Mouse (Mus musculus): ENCODE results near the gene Timm8a2. TPM values are rescaled to one million over a fixed set of nuclear protein-coding genes. Genes with fewer than 3 reads are reported as not detected.

Timm8a2 gene
- total RNA-seq, 2 experiments from 2014 or later: not detected

DNA sequence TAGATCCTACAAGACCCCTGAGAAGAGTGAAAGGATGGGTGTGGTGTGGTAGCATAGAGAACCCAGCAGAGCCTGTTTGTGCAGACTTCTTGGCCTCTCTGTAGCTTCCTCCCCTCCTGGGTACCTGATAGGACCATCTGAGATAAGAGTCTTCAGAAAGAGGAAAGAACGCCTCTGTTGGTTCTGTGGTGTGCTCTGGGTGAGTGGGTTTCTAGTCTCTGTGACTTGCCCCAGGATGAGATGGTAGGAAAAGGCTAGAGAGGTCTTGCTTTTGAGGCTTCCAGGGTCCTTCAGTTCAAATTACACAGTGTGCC is 39.0 kb upstream of the Timm8a2 start:
- H3K4me3 ChIP-seq: no peak overlapping the region
- TF ChIP-seq CTCF (IDR thresholded peaks at IDR 0.05): no peak
- intact Hi-C loops (cut with DNase I): no loop called here
- no peak overlapping the region for H3K27ac ChIP-seq
- DNase-seq: no peak

DNA sequence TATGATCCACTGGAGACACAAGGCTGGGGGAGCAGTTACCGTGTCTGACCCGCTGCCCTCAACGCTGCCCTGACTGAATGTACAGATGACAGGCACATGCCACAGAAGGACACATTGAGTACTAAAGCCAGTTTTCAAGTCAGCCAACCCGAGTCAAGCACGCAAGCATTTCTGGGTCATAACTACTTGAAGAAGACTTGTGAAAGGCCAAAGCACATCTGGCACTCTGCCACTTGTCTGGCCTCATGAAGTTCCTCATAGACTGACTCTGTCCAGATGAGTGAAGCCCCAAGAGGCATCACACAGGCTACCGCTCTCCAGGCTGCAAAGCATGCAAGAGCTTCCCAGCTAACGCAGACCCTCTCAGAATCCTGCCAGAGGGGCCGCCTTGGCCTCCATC is 37.7 kb upstream of the Timm8a2 start:
- H3K4me3 ChIP-seq: no peak overlapping the region
- no peak for TF ChIP-seq CTCF (IDR thresholded peaks at IDR 0.05)
- DNase-seq: peak; percentile 78
- intact Hi-C loops (cut with DNase I): no loop called here
- H3K27ac ChIP-seq: no peak overlapping the region

DNA sequence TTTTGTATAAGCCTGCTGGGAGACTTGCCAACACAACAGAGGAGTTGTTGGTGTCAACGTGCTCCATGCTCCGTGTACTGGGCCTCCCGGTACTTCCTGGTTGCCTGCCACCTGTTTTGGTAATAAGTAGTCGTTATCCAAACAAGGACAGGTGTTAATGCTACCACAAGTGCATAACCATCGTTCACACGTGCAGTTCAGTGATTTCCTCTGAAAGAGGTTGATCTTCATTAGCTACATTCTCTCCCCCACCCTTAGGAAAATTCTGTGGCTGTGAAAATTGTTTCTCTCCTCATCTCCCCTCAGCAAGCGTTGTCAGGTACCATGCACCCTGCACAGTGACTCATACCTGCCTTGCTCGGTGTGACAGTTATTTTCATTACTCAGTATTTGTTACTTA is 35.0 kb upstream of the Timm8a2 start:
- Histone ChIP-seq H3K4me3 (no peak overlapping the region), H3K27ac (no peak overlapping the region)
- no peak for DNase-seq
- intact Hi-C loops (cut with DNase I): no loop called here
- TF ChIP-seq CTCF (IDR thresholded peaks at IDR 0.05): no peak

- no peak for TF ChIP-seq CTCF (IDR thresholded peaks at IDR 0.05)
- Histone ChIP-seq H3K4me3 (no peak overlapping the region), H3K27ac (no peak overlapping the region)
- DNase-seq: no peak
- intact Hi-C loops (cut with DNase I): no loop called here
Observed at GRCm38 (mm10) chr14:122000346-122001105, 33.9 kb upstream of the Timm8a2 start.

DNA sequence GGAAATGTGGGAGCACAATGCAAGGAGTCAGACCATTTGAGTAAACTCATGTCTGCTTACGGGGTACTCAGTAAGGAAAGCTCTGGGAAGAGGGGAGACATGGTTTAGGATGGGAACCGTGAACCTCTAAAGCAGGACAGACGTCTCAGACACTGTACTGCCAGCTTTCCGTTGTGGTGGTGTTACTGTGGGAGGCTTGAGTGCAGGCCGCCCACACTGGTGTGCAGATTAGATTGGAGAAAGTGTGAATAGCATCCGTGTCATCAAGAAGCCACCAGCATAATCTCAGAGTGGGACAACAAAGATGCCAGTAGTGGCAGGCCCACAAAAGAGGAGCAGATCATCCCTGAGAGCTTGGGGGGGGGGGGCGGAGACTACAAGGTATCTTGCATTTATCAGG is 32.2 kb upstream of the Timm8a2 start:
- Histone ChIP-seq H3K27ac (no peak overlapping the region), H3K4me3 (no peak overlapping the region)
- DNase-seq: no peak
- TF ChIP-seq CTCF (IDR thresholded peaks at IDR 0.05): no peak
- intact Hi-C loops (cut with DNase I): no loop called here

- no peak overlapping the region for H3K27ac ChIP-seq
- intact Hi-C loops (cut with DNase I): no loop called here
- H3K4me3 ChIP-seq: no peak overlapping the region
- no peak for TF ChIP-seq CTCF (IDR thresholded peaks at IDR 0.05)
- DNase-seq: no peak
Observed at GRCm38 (mm10) chr14:122003812-122004211, 30.7 kb upstream of the Timm8a2 start.

DNA sequence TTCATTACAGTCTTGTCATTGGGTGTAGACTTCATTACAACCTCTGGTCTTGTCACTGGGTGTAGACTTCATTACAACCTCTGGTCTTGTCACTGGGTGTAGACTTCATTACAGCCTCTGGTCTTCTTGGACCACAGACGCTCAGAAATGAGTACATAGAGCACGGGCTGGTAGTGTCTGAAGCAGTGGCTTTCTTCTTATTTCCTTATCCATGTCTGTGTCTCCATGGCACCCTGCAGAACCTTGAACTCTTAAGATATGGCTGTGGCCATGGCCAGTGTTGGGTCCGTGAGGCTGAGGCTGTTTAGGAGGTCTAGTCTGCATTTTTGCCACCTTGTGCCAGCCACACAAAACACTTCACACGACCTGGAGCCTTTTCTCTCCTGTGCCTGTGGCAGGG is 26.2 kb upstream of the Timm8a2 start:
- intact Hi-C loops (cut with DNase I): no loop called here

GRCm38 (mm10) chr14:122009502-122009901 is 25.0 kb upstream of the Timm8a2 start:
- no peak for DNase-seq

More for the DNA sequence above, 26.2 kb upstream of the Timm8a2 start:
- Histone ChIP-seq H3K4me3 (no peak overlapping the region), H3K27ac (no peak overlapping the region)
- no peak for DNase-seq
- TF ChIP-seq CTCF (IDR thresholded peaks at IDR 0.05): no peak

DNA sequence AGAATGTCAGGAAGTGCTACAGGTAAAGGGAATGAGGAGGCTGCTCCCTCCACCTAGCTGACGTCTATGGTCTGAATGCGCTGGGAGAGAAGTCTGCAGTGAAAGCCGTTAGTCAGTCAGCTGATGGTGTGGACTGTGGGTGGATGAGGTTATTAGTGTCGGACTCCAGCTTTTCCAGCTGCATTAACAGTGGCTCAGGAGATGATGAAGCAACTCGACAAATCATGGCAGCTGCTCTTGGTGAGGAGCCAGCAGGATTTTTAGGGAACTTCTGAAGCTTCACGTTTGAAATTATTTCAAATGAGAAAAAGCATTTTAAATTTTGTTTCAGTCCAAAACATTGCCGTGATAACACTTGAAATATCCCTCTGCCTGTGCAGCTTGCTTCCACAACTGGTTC is 24.2 kb upstream of the Timm8a2 start:
- intact Hi-C loops (cut with DNase I): no loop called here
- DNase-seq: peak; percentile 49
- Histone ChIP-seq H3K4me3 (no peak overlapping the region), H3K27ac (peak overlapping the region; percentile 32)
- no peak for TF ChIP-seq CTCF (IDR thresholded peaks at IDR 0.05)

More at GRCm38 (mm10) chr14:122009502-122009901, 25.0 kb upstream of the Timm8a2 start:
- peak overlapping the region; percentile 16; the same call in 1 of the 2 replicates for H3K27ac ChIP-seq
- intact Hi-C loops (cut with DNase I): no loop called here
- no peak for TF ChIP-seq CTCF (IDR thresholded peaks at IDR 0.05)
- no peak overlapping the region for H3K4me3 ChIP-seq

DNA sequence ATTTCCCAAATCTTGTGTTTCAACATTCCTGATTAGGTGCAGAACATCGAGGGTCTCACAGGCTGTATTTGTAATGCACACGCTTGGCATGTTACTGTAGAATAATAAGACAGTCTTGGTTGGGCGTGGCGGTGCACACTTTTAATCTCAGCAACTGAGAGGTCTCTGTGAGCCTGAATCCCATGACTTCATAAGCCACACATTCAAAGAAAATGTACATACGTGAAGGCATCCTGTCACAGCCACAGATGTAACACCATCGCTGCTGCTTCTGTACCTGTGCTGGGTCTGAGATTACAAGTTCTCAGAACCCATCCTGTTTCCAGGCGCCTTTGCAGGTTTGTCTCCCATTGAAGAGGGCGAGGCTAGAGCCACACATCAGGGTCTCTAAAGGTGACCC is 22.7 kb upstream of the Timm8a2 start:
- Histone ChIP-seq H3K27ac (no peak overlapping the region), H3K4me3 (no peak overlapping the region)
- TF ChIP-seq CTCF (IDR thresholded peaks at IDR 0.05): no peak
- intact Hi-C loops (cut with DNase I): no loop called here
- no peak for DNase-seq

DNA sequence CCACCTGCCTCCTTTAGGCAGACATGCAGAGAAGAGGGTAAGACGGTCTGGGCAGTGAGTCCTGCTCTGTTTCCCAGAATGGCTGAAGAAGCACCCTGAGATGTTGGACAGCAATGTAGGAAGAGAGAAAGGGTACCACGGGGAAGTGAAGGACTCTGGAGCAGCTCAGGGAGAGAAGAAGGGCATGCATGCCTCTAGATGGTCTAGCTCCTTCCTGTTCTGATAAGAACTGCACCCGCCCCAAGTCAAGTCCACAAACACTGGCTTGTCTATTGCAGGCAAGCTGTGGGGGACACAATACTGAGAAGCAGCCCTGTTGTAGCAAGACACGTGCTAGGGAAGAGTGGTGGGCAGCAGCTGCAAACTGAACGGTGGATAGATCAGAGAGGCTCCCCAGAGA is 22.3 kb upstream of the Timm8a2 start:
- H3K27ac ChIP-seq: 0 out of 2 replicates have a peak overlapping the region, but pooled peaks have one; percentile 12

DNA sequence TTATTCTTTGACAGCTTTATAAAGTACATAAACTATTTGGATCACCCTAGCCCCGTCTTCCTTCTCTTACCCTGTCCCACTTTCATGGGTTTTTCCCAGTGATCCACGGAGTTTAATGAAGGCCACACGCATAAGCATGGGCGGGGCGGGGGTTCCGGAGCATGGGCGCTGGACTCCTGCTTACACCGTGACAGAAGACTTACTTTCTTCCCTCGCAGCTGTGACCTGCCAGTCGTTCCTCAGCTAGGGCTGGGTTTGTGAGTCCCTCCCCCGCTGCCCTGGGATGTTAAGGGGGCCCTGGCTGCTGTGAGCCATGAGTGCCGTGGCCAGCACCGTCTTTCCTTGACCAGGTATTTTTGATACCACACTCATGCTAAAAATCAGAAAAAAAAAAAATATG is 21.7 kb upstream of the Timm8a2 start:
- intact Hi-C loops (cut with DNase I): no loop called here
- DNase-seq: no peak
- TF ChIP-seq CTCF (IDR thresholded peaks at IDR 0.05): no peak
- no peak overlapping the region for H3K4me3 ChIP-seq
- H3K27ac ChIP-seq: 0 out of 2 replicates have a peak overlapping the region, but pooled peaks have one; percentile 12

More for the DNA sequence above, 22.3 kb upstream of the Timm8a2 start:
- intact Hi-C loops (cut with DNase I): no loop called here
- no peak for DNase-seq
- H3K4me3 ChIP-seq: no peak overlapping the region
- TF ChIP-seq CTCF (IDR thresholded peaks at IDR 0.05): no peak

DNA sequence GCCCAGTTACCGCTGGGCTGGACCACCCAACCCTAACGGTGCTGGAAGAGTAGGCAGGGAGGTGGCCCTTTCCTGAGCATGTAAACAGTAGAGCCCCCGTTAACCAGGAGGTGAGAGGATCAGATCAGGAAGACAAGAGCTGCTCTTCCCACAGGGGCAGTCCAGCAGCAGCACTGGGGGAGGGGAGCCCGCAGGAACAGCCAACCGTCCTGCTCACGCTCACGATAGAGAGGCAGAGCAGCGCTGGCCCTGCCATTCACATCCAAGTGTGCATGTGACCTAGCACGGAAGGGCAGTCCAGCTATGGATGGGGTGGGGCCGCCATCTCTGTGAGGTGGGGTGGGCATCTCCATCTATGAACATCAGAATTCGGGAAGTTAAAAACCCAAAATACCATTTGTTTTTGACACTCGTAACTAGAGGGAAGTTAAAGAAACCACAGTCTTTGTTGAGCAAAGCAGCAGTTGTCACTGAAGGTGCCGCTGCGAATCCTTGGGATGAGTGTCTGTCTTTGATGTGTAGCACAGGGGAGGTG is 21.0 kb upstream of the Timm8a2 start:
- TF ChIP-seq CTCF (IDR thresholded peaks at IDR 0.05): no peak
- intact Hi-C loops (cut with DNase I): no loop called here
- Histone ChIP-seq H3K27ac (peak overlapping the region; percentile 12; the same call in 1 of the 2 replicates), H3K4me3 (no peak overlapping the region)
- peak; percentile 52 for DNase-seq

DNA sequence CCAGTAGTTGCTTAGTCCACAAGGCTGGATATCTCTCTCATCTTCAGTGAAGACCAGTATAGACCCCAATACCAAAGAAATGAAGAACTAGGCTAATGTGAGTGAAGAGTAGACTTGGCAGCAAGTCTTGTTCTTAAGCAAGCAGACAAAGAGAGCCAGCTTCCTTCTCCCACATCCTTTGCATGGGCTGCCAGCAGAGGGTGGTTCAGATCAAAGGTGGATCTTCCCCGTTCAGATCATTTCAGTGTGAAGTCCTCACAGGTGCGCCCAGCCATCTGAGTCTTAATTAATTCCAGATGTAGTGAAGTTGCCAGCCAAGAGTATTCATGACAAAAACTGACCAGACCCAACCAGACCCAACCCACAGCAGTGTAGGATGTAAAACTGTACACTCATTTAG is 16.5 kb upstream of the Timm8a2 start:
- Histone ChIP-seq H3K4me3 (no peak overlapping the region), H3K27ac (no peak overlapping the region)
- intact Hi-C loops (cut with DNase I): no loop called here
- no peak for TF ChIP-seq CTCF (IDR thresholded peaks at IDR 0.05)
- DNase-seq: no peak

Measured in gastrocnemius, adult 2 months (tissue).